Mouse (Mus musculus) hindbrain, embryonic 12.5 days (tissue): ENCODE measurements at regions not wholly inside any gene's neighbourhood (a gene's known extent, or its start where the extent isn't known, plus 50 kb on each side); places are given as distances from the start of the nearest gene placed in this dataset.

Experiments
- ATAC-seq: fragments of 200-750 bp; cut with Nextera tagmentation; 2 replicates; pipeline ENCODE4 v1.8.0; 2017; ENCODE audit warnings: moderate TSS enrichment; ENCODE audit not compliant: low FRiP score
- H3K27ac ChIP-seq: fragments of 300-500 bp; sonication (generic); 2 replicates; pipeline ENCODE4 v1.5.1; 2016; ENCODE audit warnings: mild to moderate bottlenecking
- H3K27me3 ChIP-seq: fragments of 300-500 bp; sonication (generic); 2 replicates; pipeline ENCODE4 v1.6.1; 2016; ENCODE audit warnings: mild to moderate bottlenecking
- H3K36me3 ChIP-seq: fragments of 300-500 bp; sonication (generic); 2 replicates; pipeline ENCODE4 v1.6.1; 2016; ENCODE audit warnings: mild to moderate bottlenecking
- H3K4me1 ChIP-seq: fragments of 300-500 bp; sonication (generic); 2 replicates; pipeline ENCODE4 v1.6.1; 2016
- H3K4me2 ChIP-seq: fragments of 300-500 bp; sonication (generic); replicated peaks from 2 replicates; pipeline ENCODE4 v1.6.1; 2016; ENCODE audit warnings: mild to moderate bottlenecking
- H3K4me3 ChIP-seq: fragments of 300-500 bp; sonication (generic); 2 replicates; pipeline ENCODE4 v1.5.1; 2016; ENCODE audit warnings: mild to moderate bottlenecking
- H3K9ac ChIP-seq: fragments of 300-500 bp; sonication (generic); 2 replicates; pipeline ENCODE4 v1.6.1; 2016; ENCODE audit warnings: mild to moderate bottlenecking, moderate library complexity
- H3K9me3 ChIP-seq: fragments of 300-500 bp; sonication (generic); replicated peaks from 2 replicates; pipeline ENCODE4 v1.6.1; 2016; ENCODE audit warnings: mild to moderate bottlenecking
- WGBS: fragments of 180-500 bp; shearing (Covaris S2); methylation state at CpG from one replicate; pipeline ENCODE4 v1.1.7; 2016; 5-methylcytosine and 5-hydroxymethylcytosine counted together

GRCm38 (mm10) chr3:119955745-119956615 lies 171.7 kb upstream of the Ptbp2 start:
- WGBS, result 79% methylated on average over 7 of the region's 7 CpGs
- Histone ChIP-seq H3K4me1 (peaks cover 9% of the 10 kb centered on the region), H3K36me3 (no peaks in the 10 kb centered on the region), H3K9me3 (no peaks in the 10 kb centered on the region), H3K9ac (no peak overlapping the region), H3K4me2 (no peak overlapping the region), H3K4me3 (no peak overlapping the region), H3K27me3 (no peaks in the 10 kb centered on the region), H3K27ac (no peak overlapping the region)
- no peak for ATAC-seq

GRCm38 (mm10) chr3:119950721-119951120 lies 166.5 kb upstream of the Ptbp2 start:
- no peak overlapping the region for H3K4me2 ChIP-seq
- no peak overlapping the region for H3K9ac ChIP-seq
- ATAC-seq, result no peak
- no peak overlapping the region for H3K4me3 ChIP-seq
- no peaks in the 10 kb centered on the region for H3K9me3 ChIP-seq
- H3K36me3 ChIP-seq, result no peaks in the 10 kb centered on the region
- 64% methylated on average over 3 of the region's 3 CpGs for WGBS
- H3K4me1 ChIP-seq, result peaks cover 31% of the 10 kb centered on the region
- no peak overlapping the region for H3K27ac ChIP-seq
- no peaks in the 10 kb centered on the region for H3K27me3 ChIP-seq

- Histone ChIP-seq H3K36me3 (no peaks in the 10 kb centered on the region), H3K27me3 (no peaks in the 10 kb centered on the region), H3K4me3 (no peak overlapping the region), H3K4me1 (peaks cover 31% of the 10 kb centered on the region), H3K27ac (no peak overlapping the region), H3K9ac (no peak overlapping the region), H3K9me3 (no peaks in the 10 kb centered on the region), H3K4me2 (no peak overlapping the region)
- no peak for ATAC-seq
- WGBS, result 72% methylated on average over 2 of the region's 2 CpGs
Observed at GRCm38 (mm10) chr3:119950070-119950469, 165.8 kb upstream of the Ptbp2 start.

- no peaks in the 10 kb centered on the region for H3K36me3 ChIP-seq
- H3K9ac ChIP-seq, result no peak overlapping the region
- WGBS, result 14% methylated on average over 7 of the region's 7 CpGs
- no peaks in the 10 kb centered on the region for H3K27me3 ChIP-seq
- no peaks in the 10 kb centered on the region for H3K9me3 ChIP-seq
- peaks cover 31% of the 10 kb centered on the region for H3K4me1 ChIP-seq
- peak; percentile 60 for ATAC-seq
- H3K27ac ChIP-seq, result no peak overlapping the region
- H3K4me3 ChIP-seq, result peak overlapping the region; percentile 0; the same call in 1 of the 2 replicates
- peak overlapping the region; percentile 39 for H3K4me2 ChIP-seq
Observed at GRCm38 (mm10) chr3:119949620-119950019, 165.4 kb upstream of the Ptbp2 start.

- Histone ChIP-seq H3K27ac (no peak overlapping the region), H3K9ac (no peak overlapping the region), H3K4me3 (peak overlapping the region; percentile 0; the same call in 1 of the 2 replicates), H3K9me3 (no peaks in the 10 kb centered on the region), H3K36me3 (no peaks in the 10 kb centered on the region), H3K27me3 (no peaks in the 10 kb centered on the region), H3K4me2 (peak overlapping the region; percentile 39), H3K4me1 (peaks cover 31% of the 10 kb centered on the region)
- peak; percentile 32 for ATAC-seq
- WGBS, result 24% methylated on average over 17 of the region's 17 CpGs
Observed at GRCm38 (mm10) chr3:119949041-119949470, 164.8 kb upstream of the Ptbp2 start.

GRCm38 (mm10) chr3:119947126-119947525 lies 162.9 kb upstream of the Ptbp2 start:
- peak; percentile 82 for ATAC-seq
- Histone ChIP-seq H3K4me1 (peaks cover 31% of the 10 kb centered on the region), H3K27me3 (no peaks in the 10 kb centered on the region), H3K4me2 (no peak overlapping the region), H3K4me3 (no peak overlapping the region), H3K27ac (no peak overlapping the region), H3K9me3 (no peaks in the 10 kb centered on the region), H3K9ac (no peak overlapping the region), H3K36me3 (no peaks in the 10 kb centered on the region)
- 26% methylated on average over 4 of the region's 4 CpGs for WGBS

- no peak overlapping the region for H3K27ac ChIP-seq
- H3K36me3 ChIP-seq, result no peaks in the 10 kb centered on the region
- no peaks in the 10 kb centered on the region for H3K9me3 ChIP-seq
- no peak overlapping the region for H3K9ac ChIP-seq
- no peak overlapping the region for H3K4me2 ChIP-seq
- 47% methylated on average over 5 of the region's 5 CpGs for WGBS
- ATAC-seq, result no peak
- H3K4me1 ChIP-seq, result peaks cover 17% of the 10 kb centered on the region
- no peaks in the 10 kb centered on the region for H3K27me3 ChIP-seq
- no peak overlapping the region for H3K4me3 ChIP-seq
Observed at GRCm38 (mm10) chr3:119944115-119944514, 159.8 kb upstream of the Ptbp2 start.

- WGBS, result 78% methylated on average over 1 of the region's 1 CpGs
- no peaks in the 10 kb centered on the region for H3K36me3 ChIP-seq
- no peaks in the 10 kb centered on the region for H3K4me1 ChIP-seq
- H3K27me3 ChIP-seq, result no peaks in the 10 kb centered on the region
- ATAC-seq, result no peak
- no peak overlapping the region for H3K4me3 ChIP-seq
- H3K9ac ChIP-seq, result no peak overlapping the region
- no peaks in the 10 kb centered on the region for H3K9me3 ChIP-seq
- H3K27ac ChIP-seq, result no peak overlapping the region
- H3K4me2 ChIP-seq, result no peak overlapping the region
Observed at GRCm38 (mm10) chr3:119939091-119939490, 154.8 kb upstream of the Ptbp2 start.

GRCm38 (mm10) chr3:119938425-119938824 lies 154.2 kb upstream of the Ptbp2 start:
- H3K9me3 ChIP-seq, result no peaks in the 10 kb centered on the region
- H3K4me3 ChIP-seq, result no peak overlapping the region
- H3K9ac ChIP-seq, result no peak overlapping the region
- ATAC-seq, result no peak
- H3K27ac ChIP-seq, result no peak overlapping the region
- 64% methylated on average over 6 of the region's 6 CpGs for WGBS
- H3K27me3 ChIP-seq, result no peaks in the 10 kb centered on the region
- H3K4me2 ChIP-seq, result no peak overlapping the region
- no peaks in the 10 kb centered on the region for H3K36me3 ChIP-seq
- 0 out of 2 replicates have a peak, but pooled peaks cover 1% of the 10 kb centered on the region for H3K4me1 ChIP-seq

- Histone ChIP-seq H3K36me3 (no peaks in the 10 kb centered on the region), H3K4me3 (no peak overlapping the region), H3K4me2 (no peak overlapping the region), H3K9me3 (no peaks in the 10 kb centered on the region), H3K9ac (no peak overlapping the region), H3K4me1 (0 out of 2 replicates have a peak, but pooled peaks cover 5% of the 10 kb centered on the region), H3K27me3 (no peaks in the 10 kb centered on the region), H3K27ac (no peak overlapping the region)
- ATAC-seq, result 0 out of 2 replicates have a peak, but pooled peaks have one; percentile 52
- 75% methylated on average over 1 of the region's 1 CpGs for whole genome bisulfite sequencing
Observed at GRCm38 (mm10) chr3:119936526-119936925, 152.3 kb upstream of the Ptbp2 start.

- Histone ChIP-seq H3K27me3 (no peaks in the 10 kb centered on the region), H3K27ac (no peak overlapping the region), H3K4me2 (no peak overlapping the region), H3K36me3 (no peaks in the 10 kb centered on the region), H3K4me1 (0 out of 2 replicates have a peak, but pooled peaks cover 5% of the 10 kb centered on the region), H3K9me3 (no peaks in the 10 kb centered on the region), H3K4me3 (no peak overlapping the region), H3K9ac (no peak overlapping the region)
- WGBS, result 22% methylated on average over 5 of the region's 5 CpGs
- no peak for ATAC-seq
Observed at GRCm38 (mm10) chr3:119933049-119933511, 148.8 kb upstream of the Ptbp2 start.

DNA sequence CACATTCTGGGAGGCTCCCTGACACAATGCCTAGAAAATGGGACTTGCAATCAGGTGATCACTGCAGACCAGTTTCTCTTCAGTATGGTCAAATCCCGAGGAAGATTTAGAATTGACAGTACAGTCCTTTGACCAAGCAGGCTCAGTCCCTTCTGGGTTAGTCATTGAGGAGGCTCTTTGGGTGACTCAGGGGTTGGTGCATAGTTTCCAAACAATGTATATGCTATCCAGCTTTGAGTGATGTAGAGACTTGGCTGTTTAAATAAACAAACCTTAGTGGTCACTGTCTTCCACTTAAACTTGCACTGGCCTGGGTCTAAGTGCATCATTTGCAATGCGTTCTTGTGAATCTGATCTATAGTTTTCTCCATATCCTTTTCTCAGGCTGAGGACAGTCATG lies 144.0 kb upstream of the Ptbp2 start:
- Histone ChIP-seq H3K4me3 (no peak overlapping the region), H3K27ac (no peak overlapping the region), H3K9me3 (no peaks in the 10 kb centered on the region), H3K9ac (no peak overlapping the region), H3K4me2 (no peak overlapping the region), H3K36me3 (no peaks in the 10 kb centered on the region), H3K27me3 (no peaks in the 10 kb centered on the region), H3K4me1 (0 out of 2 replicates have a peak, but pooled peaks cover 3% of the 10 kb centered on the region)
- WGBS, result 85% methylated on average over 2 of the region's 2 CpGs
- no peak for ATAC-seq
